Mouse (Mus musculus) midbrain, postnatal 0 days (tissue): ENCODE data around the gene Trim12a. TPM values are rescaled to one million over a fixed set of nuclear protein-coding genes. Genes with fewer than 3 reads are reported as not detected.

ENCODE experiments used
- polyA plus RNA-seq: library from polyadenylated mRNA; unstranded; fragments of >200 nt; fragmentation: Nextera tagmentation; extraction: Ambion mirVana; gene quantifications from 2 replicates; pipeline ENCODE4 v1.2.1, GENCODE M21; 2015
- total RNA-seq: library from RNA; depleted of rRNA; stranded (reverse); fragments of >200 nt; gene quantifications from 2 replicates; pipeline ENCODE4 v1.2.3, GENCODE M21; 2014; rRNA removed

Gene Trim12a
- total and polyA plus RNA-seq, 2 experiments from 2014 or later, result 0.71 to 1.3 TPM

Other genes starting within 250 kb of the Trim12a start
- gene Olfr644, start 243.6 kb downstream of the Trim12a start, total RNA-seq, result not detected in 2 replicates
- gene Olfr644, start 243.6 kb downstream of the Trim12a start, polyA plus RNA-seq, result not detected in 2 replicates
- gene Olfr645, start 230.0 kb downstream of the Trim12a start, total RNA-seq, result not detected in 2 replicates
- gene Olfr645, start 230.0 kb downstream of the Trim12a start, polyA plus RNA-seq, result not detected in 2 replicates
- not detected in 2 replicates for gene Olfr646, start 210.6 kb downstream of the Trim12a start, total RNA-seq
- gene Olfr646, start 210.6 kb downstream of the Trim12a start, polyA plus RNA-seq, result not detected in 2 replicates
- not detected in 2 replicates for gene Ubqln5, start 185.6 kb downstream of the Trim12a start, total RNA-seq
- not detected in 2 replicates for gene Ubqln5, start 185.6 kb downstream of the Trim12a start, polyA plus RNA-seq
- not detected in 2 replicates for gene Olfr643, start 178.1 kb downstream of the Trim12a start, total RNA-seq
- not detected in 2 replicates for gene Olfr643, start 178.1 kb downstream of the Trim12a start, polyA plus RNA-seq
- gene Ubqln3, start 172.2 kb downstream of the Trim12a start, total RNA-seq, result not detected in 2 replicates
- not detected in 2 replicates for gene Ubqln3, start 172.2 kb downstream of the Trim12a start, polyA plus RNA-seq
- not detected in 2 replicates for gene Ubqlnl, start 164.9 kb downstream of the Trim12a start, total RNA-seq
- not detected in 2 replicates for gene Ubqlnl, start 164.9 kb downstream of the Trim12a start, polyA plus RNA-seq
- not detected in 2 replicates for gene Olfm5, start 150.6 kb downstream of the Trim12a start, total RNA-seq
- not detected in 2 replicates for gene Olfm5, start 150.6 kb downstream of the Trim12a start, polyA plus RNA-seq
- not detected in 2 replicates for gene Olfr648, start 132.1 kb downstream of the Trim12a start, total RNA-seq
- 0.39 and 0.42 TPM in 2 replicates for gene Olfr648, start 132.1 kb downstream of the Trim12a start, polyA plus RNA-seq
- not detected in 2 replicates for gene Olfr649, start 119.5 kb downstream of the Trim12a start, total RNA-seq
- not detected in 2 replicates for gene Olfr649, start 119.5 kb downstream of the Trim12a start, polyA plus RNA-seq
- 0.11 and 0.33 TPM in 2 replicates for gene Trim6, start 96.7 kb downstream of the Trim12a start, total RNA-seq
- gene Trim6, start 96.7 kb downstream of the Trim12a start, polyA plus RNA-seq, result 0.49 and 0.75 TPM in 2 replicates
- 1.9 and 2.4 TPM in 2 replicates for gene Trim34a, start 71.0 kb downstream of the Trim12a start, total RNA-seq
- gene Trim34a, start 71.0 kb downstream of the Trim12a start, polyA plus RNA-seq, result 0.78 and 0.86 TPM in 2 replicates
- gene Trim5, start 27.4 kb downstream of the Trim12a start, total RNA-seq, result 0.05 TPM in 1 of 2 replicates, not detected in the other
- gene Trim5, start 27.4 kb downstream of the Trim12a start, polyA plus RNA-seq, result 0.17 and 0.20 TPM in 2 replicates
- gene Trim34b, start 14.0 kb upstream of the Trim12a start, total RNA-seq, result 0.19 TPM in 1 of 2 replicates, not detected in the other
- gene Trim34b, start 14.0 kb upstream of the Trim12a start, polyA plus RNA-seq, result not detected in 2 replicates
- 3.5 and 3.6 TPM in 2 replicates for gene Trim12c, start 37.9 kb upstream of the Trim12a start, total RNA-seq
- 0.57 and 0.58 TPM in 2 replicates for gene Trim12c, start 37.9 kb upstream of the Trim12a start, polyA plus RNA-seq
- gene Trim30b, start 54.4 kb upstream of the Trim12a start, total RNA-seq, result not detected in 2 replicates
- 0.11 TPM in 1 of 2 replicates, not detected in the other for gene Trim30b, start 54.4 kb upstream of the Trim12a start, polyA plus RNA-seq
- 0.88 TPM in 1 of 2 replicates, not detected in the other for gene Trim30c, start 85.4 kb upstream of the Trim12a start, total RNA-seq
- gene Trim30c, start 85.4 kb upstream of the Trim12a start, polyA plus RNA-seq, result 0.16 TPM in 1 of 2 replicates, not detected in the other
- 1.5 and 1.7 TPM in 2 replicates for gene Trim30a, start 149.7 kb upstream of the Trim12a start, total RNA-seq
- 0.73 and 0.94 TPM in 2 replicates for gene Trim30a, start 149.7 kb upstream of the Trim12a start, polyA plus RNA-seq
- gene Trim30d, start 192.4 kb upstream of the Trim12a start, total RNA-seq, result 1.7 and 1.9 TPM in 2 replicates
- gene Trim30d, start 192.4 kb upstream of the Trim12a start, polyA plus RNA-seq, result 0.90 and 1.1 TPM in 2 replicates
- gene Olfr651, start 234.7 kb upstream of the Trim12a start, total RNA-seq, result not detected in 2 replicates
- not detected in 2 replicates for gene Olfr651, start 234.7 kb upstream of the Trim12a start, polyA plus RNA-seq
- not detected in 2 replicates for gene Olfr652, start 245.4 kb upstream of the Trim12a start, total RNA-seq
- gene Olfr652, start 245.4 kb upstream of the Trim12a start, polyA plus RNA-seq, result not detected in 2 replicates